Mouse (Mus musculus): ENCODE data around the gene Dennd6a. TPM values are rescaled to one million over a fixed set of nuclear protein-coding genes. Genes with fewer than 3 reads are reported as not detected.

The Dennd6a gene
- polyA plus RNA-seq, 2 experiments: 5.3 to 10.8 TPM

DNA sequence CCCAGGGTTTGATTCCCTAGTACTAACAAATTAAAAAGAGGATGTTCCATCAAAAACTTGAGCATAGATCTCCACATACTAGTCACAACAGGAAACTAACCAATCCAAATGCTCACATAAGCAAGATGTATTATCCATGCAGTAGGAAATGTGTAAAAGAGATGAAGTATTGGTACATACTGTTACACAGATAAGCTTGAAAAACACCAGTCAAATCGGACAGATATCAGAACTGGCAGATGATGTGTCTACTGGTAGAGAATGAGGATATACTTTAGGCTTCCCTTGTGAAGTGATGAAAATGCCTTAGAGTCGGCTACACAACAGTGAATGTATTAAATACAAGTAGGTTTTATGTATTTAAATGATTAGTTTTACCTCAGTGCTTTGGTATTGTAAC is 88.8 kb downstream of the Dennd6a start:
- H3K9ac ChIP-seq (replicated peaks): no peak overlapping the region
- H3K4me3 ChIP-seq (ENCODE audit: insufficient read depth in 1 of 2, low read depth in 2 of 2, low read length in 2 of 2): no peak overlapping the region
- ATAC-seq (ENCODE audit: insufficient read depth) (peak; percentile 50), DNase-seq (ENCODE audit: low read depth in 3 of 3, low spot score in 3 of 3) (no peak)
- H3K36me3 ChIP-seq (replicated peaks; ENCODE audit: control insufficient read depth, insufficient read depth, low read depth): peaks cover 31% of the 10 kb centered on the region
- no peak overlapping the region for H3K4me2 ChIP-seq (ENCODE audit: low read depth)
- H3K27me3 ChIP-seq (ENCODE audit: control insufficient read depth, insufficient read depth, low read length): no peaks in the 10 kb centered on the region
- peaks cover 6 to 9% of the 10 kb centered on the region in 2 experiments; a peak in 3 of 4 replicates for H3K4me1 ChIP-seq (replicated peaks; ENCODE audit: control insufficient read depth in 2 of 2, insufficient read depth in 2 of 2, low read length in 1 of 2)
- WGBS (ENCODE audit: insufficient replicate concordance): 35% methylated on average over 2 of the region's 2 CpGs
- TF ChIP-seq EP300 (IDR thresholded peaks at IDR 0.05; ENCODE audit: low read depth) (0 out of 2 replicates have a peak, but pooled peaks have one; percentile 24), CTCF (IDR thresholded peaks at IDR 0.05; ENCODE audit: low read depth) (no peak)
- H3K9me3 ChIP-seq (ENCODE audit: control insufficient read depth, low read length): no peaks in the 10 kb centered on the region
- H3K27ac ChIP-seq: no peak overlapping the region

DNA sequence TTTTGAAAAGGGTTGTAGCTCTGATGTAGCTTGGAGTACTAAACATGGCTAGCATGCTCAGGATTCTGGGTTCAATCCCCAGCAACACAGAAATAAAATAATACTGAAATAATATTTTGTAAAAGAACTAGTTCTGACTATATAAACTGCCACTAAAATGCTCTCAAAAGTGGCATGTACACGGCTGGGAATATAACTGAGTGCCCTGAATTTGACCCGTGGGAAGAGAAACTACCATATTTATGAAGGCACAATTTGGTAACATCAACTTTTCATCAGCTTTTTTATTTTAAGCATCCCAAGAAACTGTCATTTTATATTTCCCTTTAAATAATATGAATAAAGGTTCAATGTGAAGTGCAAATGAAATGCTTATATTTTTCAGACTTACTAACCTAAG is 90.2 kb downstream of the Dennd6a start:
- no peak overlapping the region for H3K9ac ChIP-seq (replicated peaks)
- no peaks in the 10 kb centered on the region for H3K27me3 ChIP-seq (ENCODE audit: control insufficient read depth, insufficient read depth, low read length)
- H3K36me3 ChIP-seq (replicated peaks; ENCODE audit: control insufficient read depth, insufficient read depth, low read depth): peaks cover 31% of the 10 kb centered on the region
- ATAC-seq (ENCODE audit: insufficient read depth): no peak
- no peak overlapping the region for H3K27ac ChIP-seq
- H3K4me3 ChIP-seq (ENCODE audit: insufficient read depth in 1 of 2, low read depth in 2 of 2, low read length in 2 of 2): no peak overlapping the region
- H3K4me1 ChIP-seq (replicated peaks; ENCODE audit: control insufficient read depth in 2 of 2, insufficient read depth in 2 of 2, low read length in 1 of 2): peaks cover 6 to 9% of the 10 kb centered on the region in 2 experiments; a peak in 3 of 4 replicates
- H3K4me2 ChIP-seq (ENCODE audit: low read depth): no peak overlapping the region
- no peak for DNase-seq (ENCODE audit: low read depth in 3 of 3, low spot score in 3 of 3)
- H3K9me3 ChIP-seq (ENCODE audit: control insufficient read depth, low read length): no peaks in the 10 kb centered on the region
- 75% methylated on average over 2 of the region's 2 CpGs for WGBS (ENCODE audit: insufficient replicate concordance)
- TF ChIP-seq CTCF (IDR thresholded peaks at IDR 0.05; ENCODE audit: low read depth) (no peak), EP300 (IDR thresholded peaks at IDR 0.05; ENCODE audit: low read depth) (no peak)

DNA sequence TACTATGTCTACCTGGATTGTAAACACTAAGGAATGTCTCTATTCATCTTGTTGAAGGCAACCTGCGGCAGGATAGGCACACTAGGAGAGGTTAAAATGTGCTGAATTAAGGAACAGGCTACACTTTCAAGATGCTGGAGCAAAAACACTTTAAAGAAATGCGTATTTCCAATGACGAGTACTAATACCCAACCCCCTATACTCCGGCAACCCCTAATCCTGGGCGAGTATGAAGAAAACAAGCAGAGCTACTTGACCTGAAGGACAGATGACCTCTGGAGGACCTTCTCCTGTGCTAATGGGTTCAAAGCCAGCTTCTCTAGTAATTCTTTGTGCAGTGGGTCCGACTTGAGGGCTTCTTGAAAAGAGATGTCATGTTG is 94.3 kb downstream of the Dennd6a start:
- 12% methylated on average over 6 of the region's 6 CpGs for whole genome bisulfite sequencing (ENCODE audit: insufficient replicate concordance)
- Histone ChIP-seq H3K4me2 (ENCODE audit: low read depth) (peak overlapping the region; percentile 76), H3K4me1 (replicated peaks; ENCODE audit: control insufficient read depth in 2 of 2, insufficient read depth in 2 of 2, low read length in 1 of 2) (peaks cover 12 to 21% of the 10 kb centered on the region in 2 experiments; a peak in 3 of 4 replicates), H3K27ac (peak overlapping the region; percentile 85), H3K9ac (replicated peaks) (peak overlapping the region; percentile 72), H3K4me3 (ENCODE audit: insufficient read depth in 1 of 2, low read depth in 2 of 2, low read length in 2 of 2) (peak overlapping the region; percentile 68 to 95), H3K9me3 (ENCODE audit: control insufficient read depth, low read length) (no peaks in the 10 kb centered on the region), H3K27me3 (ENCODE audit: control insufficient read depth, insufficient read depth, low read length) (no peaks in the 10 kb centered on the region), H3K36me3 (replicated peaks; ENCODE audit: control insufficient read depth, insufficient read depth, low read depth) (peaks cover 23% of the 10 kb centered on the region)
- TF ChIP-seq EP300 (IDR thresholded peaks at IDR 0.05; ENCODE audit: low read depth) (no peak), CTCF (IDR thresholded peaks at IDR 0.05; ENCODE audit: low read depth) (no peak)
- ATAC-seq (ENCODE audit: insufficient read depth) (no peak), DNase-seq (ENCODE audit: low read depth in 3 of 3, low spot score in 3 of 3) (no peak)

DNA sequence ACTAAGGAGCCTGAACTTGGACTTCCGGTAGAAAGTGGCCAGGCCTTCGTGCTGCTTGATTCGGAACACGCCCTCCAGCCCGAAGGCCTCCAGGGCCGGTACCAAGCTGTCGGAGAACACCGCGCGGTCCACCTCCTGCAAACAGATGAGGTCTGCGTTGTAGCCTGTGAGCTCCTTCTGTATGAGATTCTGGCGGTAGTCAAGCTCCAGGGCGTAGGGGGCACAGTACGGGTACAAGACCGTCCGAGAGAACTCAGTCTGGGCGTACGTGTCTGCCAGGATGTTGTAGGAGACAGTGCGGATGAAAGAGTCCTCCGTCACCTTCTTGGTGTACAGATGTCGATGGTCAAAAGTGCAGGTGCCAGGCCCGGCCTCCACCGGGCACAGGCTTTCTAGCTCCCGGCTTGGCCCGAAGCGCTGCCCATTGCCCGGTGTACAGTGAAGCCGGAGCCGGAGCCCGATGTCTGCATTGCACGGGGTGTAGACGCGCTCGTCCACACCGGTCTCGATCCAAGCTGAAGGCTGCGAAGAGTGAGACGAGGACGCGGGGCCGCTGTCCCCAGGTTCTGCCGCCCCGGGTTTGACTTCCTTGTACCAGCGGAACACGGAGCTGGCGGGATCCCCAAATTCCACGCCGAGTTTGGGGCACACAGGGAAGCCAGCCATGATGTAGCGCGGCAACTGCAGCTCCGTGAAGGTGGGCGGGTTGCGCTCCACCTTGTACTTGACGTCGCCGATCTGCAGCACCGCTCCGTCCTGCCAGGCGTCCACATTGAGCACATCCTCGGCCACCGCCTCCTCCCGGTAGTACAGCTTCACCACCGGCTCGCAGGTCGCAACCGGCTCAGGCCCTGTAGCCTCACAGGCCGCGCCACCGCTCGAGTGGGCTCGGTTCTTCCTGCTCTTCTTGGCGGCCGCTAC is 95.0 kb downstream of the Dennd6a start:
- Histone ChIP-seq H3K4me3 (ENCODE audit: insufficient read depth in 1 of 2, low read depth in 2 of 2, low read length in 2 of 2) (peak overlapping the region; percentile 68 to 95), H3K27me3 (ENCODE audit: control insufficient read depth, insufficient read depth, low read length) (no peaks in the 10 kb centered on the region), H3K4me1 (replicated peaks; ENCODE audit: control insufficient read depth in 2 of 2, insufficient read depth in 2 of 2, low read length in 1 of 2) (peaks cover 12 to 21% of the 10 kb centered on the region in 2 experiments; a peak in 3 of 4 replicates), H3K4me2 (ENCODE audit: low read depth) (peak overlapping the region; percentile 76), H3K36me3 (replicated peaks; ENCODE audit: control insufficient read depth, insufficient read depth, low read depth) (peaks cover 20% of the 10 kb centered on the region), H3K9ac (replicated peaks) (peak overlapping the region; percentile 72), H3K27ac (peak overlapping the region; percentile 85), H3K9me3 (ENCODE audit: control insufficient read depth, low read length) (no peaks in the 10 kb centered on the region)
- peak in 2 of 3 experiments; percentile 41 to 52 for DNase-seq (ENCODE audit: low read depth in 3 of 3, low spot score in 3 of 3)
- ATAC-seq (ENCODE audit: insufficient read depth): peak; percentile 58
- TF ChIP-seq CTCF (IDR thresholded peaks at IDR 0.05; ENCODE audit: low read depth): peak; percentile 37
- no peak for TF ChIP-seq EP300 (IDR thresholded peaks at IDR 0.05; ENCODE audit: low read depth)
- under 1% methylated on average over 73 of the region's 73 CpGs for WGBS (ENCODE audit: insufficient replicate concordance)

All from liver, embryonic 14.5 days (tissue).